Mouse (Mus musculus): Measurements from ENCODE around the gene Il10. TPM values are rescaled to one million over a fixed set of nuclear protein-coding genes. Genes with fewer than 3 reads are reported as not detected.

Il10 gene
- total RNA-seq, 2 experiments from 2014 or later = not detected

- DNase-seq = no peak
Observed at GRCm38 (mm10) chr1:131049361-131049806, 29.7 kb downstream of the Il10 start.

- no peak for DNase-seq
Observed at GRCm38 (mm10) chr1:131050011-131050410, 30.4 kb downstream of the Il10 start.

DNA sequence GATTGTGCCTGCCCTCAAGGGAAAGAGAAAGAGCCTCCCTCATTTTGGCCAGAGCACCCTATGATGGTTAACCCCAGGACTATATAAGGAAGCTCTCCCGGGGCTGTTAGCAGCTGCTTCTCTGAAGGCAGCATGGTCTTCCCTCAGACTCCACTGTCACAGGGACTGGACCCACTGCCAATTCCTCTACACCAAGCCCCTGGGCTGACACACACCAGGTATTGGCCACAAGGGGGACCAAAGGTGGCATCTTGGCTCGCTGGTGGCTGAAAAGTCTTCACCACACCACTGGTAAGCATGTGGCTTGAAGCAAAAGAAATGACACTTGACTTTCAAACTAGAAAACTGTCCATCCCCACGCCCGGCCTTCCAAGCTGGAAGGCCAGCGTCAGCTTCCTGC, 31.0 kb downstream of the Il10 start:
- no peak for DNase-seq

- peak in 1 of 2 experiments; percentile 16 for DNase-seq
Observed at GRCm38 (mm10) chr1:131051073-131051472, 31.4 kb downstream of the Il10 start.

GRCm38 (mm10) chr1:131053239-131053638, 33.6 kb downstream of the Il10 start:
- DNase-seq = peak; percentile 71 to 75

- peak in 1 of 2 experiments; percentile 15 for DNase-seq
Observed at GRCm38 (mm10) chr1:131053656-131054055, 34.0 kb downstream of the Il10 start.

DNA sequence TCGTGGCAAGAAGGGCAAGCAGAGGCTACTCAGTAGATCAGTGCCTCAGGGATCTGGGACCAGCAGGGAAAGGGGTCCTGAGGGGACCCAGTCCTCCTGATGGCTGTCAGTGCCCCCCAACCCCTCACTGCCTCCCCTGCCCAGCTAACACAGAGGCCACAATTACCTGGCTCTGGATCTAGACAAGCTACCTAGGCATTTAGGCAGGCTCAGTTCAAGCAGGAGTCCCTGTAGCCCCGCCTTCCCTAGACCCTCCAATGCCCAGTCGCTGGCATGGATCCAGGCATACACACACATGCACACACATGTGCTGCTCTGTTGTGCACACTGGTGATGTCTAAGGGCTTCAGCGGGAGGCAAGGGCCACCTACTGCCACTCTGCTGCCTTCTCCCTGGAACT, 34.6 kb downstream of the Il10 start:
- DNase-seq = peak in 1 of 2 experiments; percentile 8

GRCm38 (mm10) chr1:131058431-131058830, 38.8 kb downstream of the Il10 start:
- DNase-seq = peak in 1 of 2 experiments; percentile 15

DNA sequence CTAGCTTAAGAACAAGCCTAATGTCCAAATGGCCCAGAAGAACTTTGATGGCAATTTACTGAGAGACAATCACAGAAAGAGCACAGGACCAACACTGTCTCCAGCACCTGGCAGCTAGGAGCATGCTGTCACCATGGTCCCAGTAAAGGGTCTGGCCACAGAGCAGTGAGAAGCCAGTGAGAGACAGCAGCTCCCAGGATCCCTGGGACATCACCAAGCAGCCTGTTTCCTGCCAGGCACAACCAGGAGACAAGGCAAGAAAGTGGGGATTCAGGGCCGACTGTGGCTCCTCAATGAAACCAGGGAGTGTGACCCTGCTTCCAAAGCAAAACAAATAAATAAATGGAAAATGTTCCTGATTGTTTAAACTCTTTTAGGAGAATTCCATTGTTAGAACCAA, 39.8 kb downstream of the Il10 start:
- no peak for DNase-seq

DNA sequence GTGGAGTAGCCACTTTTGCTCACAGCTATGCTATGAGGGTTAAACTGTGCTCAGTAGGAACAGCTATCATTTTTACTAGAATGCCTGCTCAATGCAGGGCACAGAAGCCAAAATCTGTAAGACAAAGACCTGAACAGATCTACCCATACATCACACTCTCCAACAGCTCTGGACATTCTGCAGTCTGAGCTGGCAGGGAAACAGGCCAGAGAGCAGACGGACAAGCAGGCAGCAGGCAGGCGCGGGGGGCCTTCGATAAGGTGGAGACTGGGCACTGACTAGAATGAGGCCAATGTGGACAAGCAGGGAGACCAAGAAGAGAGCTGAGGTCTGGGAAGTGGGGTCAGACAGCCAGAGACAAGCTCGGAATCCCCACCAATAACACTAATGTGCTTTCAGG, 40.2 kb downstream of the Il10 start:
- no peak for DNase-seq

DNA sequence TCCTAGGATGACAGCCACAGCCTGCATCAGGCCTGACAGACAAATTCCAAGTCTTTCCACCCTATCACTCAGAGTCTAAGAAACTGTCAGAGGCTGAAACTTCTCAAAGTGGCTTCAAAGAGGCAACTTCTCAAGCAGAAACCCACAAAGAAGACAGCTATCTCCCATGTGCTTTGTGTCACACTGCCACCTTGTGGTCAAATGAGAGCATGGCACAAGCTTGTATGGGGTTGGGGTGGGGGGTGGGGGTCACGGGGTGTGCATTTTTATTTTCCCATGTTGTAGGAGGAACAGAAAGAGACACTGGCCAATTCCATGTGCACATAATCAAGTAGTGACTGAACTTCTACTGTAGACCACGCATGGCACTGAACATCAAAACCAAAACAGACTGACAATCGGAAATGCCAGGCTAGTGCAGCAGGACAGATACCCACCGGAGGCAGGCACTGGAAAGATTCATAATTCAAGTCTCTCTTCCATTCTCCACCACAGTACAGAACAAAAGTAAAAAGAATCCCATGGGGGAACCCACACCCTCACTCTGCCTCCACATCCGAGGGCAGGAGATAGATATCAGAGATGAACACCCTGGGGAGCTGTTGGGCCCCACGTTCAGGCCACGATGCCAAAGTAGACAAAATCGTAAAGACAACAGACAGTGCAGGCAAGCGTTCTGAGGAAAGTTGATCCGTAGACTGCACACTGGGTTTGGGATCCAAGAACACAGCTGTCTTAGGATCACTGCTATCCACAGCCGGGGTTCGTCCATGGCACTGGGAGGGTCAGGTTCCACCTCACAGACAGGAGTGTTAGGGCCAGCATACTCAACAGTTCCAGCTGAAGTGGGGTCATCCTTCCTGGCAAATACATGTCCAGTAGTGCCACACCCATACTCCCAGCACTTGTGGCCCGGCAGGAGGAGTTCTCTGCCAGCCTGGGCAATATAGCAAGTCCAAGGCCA, 40.9 kb downstream of the Il10 start:
- peak in 1 of 2 experiments; percentile 78 for DNase-seq

GRCm38 (mm10) chr1:131061740-131062254, 42.2 kb downstream of the Il10 start:
- no peak for DNase-seq

DNA sequence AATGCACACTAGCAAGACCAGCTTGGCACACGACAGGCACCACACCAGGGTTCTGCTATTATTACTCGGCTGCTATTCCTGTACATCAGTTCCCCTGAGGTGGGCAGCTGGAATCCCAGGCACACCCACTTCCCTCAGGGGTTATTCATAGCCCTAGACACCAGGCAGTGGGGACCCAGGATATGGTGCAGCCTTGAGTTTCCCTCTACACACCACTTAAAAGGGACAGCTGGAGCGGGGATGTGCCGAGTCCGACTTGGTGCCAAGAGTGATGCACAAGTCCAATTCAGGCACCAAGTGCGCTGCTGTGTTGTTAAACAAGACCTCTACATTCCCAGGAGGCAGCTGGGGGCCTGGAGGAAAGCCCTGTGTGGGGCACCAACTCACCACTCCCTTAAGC, 43.2 kb downstream of the Il10 start:
- DNase-seq = peak; percentile 54

DNA sequence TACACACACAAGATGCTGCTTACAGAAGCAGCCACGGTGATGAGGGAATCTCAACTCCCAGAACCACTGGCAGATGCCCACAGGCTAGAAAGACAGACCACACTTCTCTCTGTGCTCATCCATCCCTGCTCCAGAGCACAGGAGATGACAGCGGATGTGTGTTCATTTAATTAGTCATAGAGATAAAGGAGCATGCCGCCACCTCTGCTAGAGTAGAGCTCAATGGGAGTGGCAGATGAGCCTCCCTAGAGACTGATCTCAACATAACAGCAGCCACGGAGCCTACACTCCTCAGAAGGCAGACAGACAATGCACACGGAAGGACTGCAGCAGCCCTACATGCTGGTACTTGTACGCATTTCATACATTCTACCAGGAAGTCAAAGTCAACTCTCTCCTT, 44.6 kb downstream of the Il10 start:
- no peak for DNase-seq

DNA sequence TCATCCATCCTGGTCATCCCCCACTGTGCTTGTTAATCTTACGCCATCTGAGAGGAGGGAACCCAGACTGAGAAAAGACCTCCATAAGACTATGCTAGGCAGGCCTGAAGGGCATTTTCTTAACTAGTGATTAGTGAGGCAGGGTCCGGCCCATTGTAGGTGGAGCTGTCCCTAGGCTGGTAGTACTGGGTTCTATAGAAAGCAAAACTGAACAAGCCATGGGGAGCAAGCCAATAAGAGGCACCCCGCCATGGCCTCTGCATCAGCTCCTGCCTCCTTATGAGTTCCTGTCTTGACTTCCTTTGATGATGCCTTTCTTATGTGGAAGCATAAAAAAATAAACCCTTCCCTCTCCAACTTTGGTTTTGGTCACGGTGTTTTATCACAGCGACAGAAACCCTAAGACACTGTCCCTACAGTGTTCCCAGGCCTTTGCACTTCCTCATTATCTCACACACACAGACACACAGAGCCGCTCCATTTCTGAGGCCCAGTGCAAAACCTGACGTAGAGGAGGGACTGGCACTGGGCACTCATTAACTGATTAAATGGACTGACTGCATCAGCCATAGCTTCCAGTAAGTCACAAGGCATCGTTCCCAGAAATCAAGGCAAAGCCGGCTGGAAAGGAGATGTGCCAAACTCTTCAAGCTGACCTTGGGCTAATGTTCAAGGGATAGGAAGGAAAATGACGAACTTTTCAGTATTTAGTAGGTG, 48.5 kb downstream of the Il10 start:
- DNase-seq = no peak

DNA sequence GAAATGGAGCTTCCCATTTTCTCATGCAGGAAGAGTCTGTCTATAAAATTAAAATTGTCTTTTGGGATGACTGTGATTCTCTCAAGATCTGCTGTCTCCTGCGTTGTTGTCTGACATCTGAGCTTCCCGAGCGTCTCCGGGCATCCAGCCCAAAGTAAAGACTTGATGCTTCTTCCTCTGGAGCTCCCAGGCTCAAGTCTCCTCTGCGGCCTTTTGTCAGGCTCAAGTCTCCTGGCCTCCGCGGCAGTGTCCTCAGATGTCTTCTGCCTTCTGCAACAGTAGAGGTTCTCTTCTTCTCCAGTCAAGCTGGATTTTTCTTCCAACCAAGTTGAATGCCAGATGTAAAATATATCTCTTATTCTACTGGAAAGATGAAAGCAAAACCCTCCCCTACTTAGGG, 49.4 kb downstream of the Il10 start:
- DNase-seq = no peak

DNA sequence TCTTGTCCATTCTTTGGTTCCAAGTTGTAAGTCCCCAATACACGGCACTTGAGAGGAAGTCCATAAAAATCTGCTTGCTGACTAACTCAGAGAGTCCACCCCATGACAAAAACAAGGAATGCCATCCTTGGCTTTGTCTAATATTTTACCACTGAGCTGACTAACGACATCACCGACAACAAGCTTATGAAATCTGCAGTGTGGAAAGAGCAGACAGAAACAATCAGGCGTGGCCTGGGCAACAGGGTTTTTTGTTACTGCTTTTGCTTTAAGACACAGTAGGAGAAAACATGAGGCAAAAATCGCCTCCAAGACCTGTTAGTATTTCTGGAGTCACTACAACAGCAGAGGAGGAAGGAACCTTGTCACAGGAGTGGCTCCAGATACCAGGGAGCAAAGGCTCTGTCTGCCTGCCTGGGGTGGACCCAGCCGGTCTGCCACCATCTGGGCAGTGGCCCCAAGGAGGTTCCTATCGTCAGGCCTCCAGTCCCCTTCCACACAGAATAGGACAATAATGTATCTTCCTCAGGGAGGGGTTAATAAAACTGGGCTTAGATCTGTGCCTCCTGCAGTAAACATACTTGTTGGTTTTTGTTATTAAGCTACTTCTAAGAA, 52.8 kb downstream of the Il10 start:
- no peak for DNase-seq

DNA sequence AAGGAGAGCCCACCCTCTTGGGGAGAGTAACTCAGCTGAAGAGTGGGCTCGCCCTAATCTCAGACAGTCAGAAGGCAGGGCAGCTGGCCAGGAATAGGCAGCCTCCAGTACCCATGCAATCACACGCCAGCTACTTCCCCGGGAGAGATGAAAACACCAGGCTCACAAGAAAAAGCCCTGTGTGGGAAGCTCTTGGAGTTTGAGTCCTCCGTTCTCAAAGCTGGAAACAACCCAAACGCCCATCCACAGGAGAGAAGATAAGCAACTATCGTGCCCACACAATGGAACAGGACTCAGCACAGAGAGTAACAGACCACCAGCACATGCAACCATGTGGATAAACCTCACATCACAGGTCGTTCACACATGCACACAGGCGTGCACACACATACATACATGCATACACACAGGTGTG, 54.9 kb downstream of the Il10 start:
- DNase-seq = peak in 1 of 2 experiments; percentile 53

Data from heart, adult 18-20 months (tissue).